Mouse (Mus musculus) skeletal muscle tissue, postnatal 0 days (tissue): ENCODE measurements around the gene Fhdc1. TPM values are rescaled to one million over a fixed set of nuclear protein-coding genes. Genes with fewer than 3 reads are reported as not detected.

Source experiments
- polyA plus RNA-seq: library from polyadenylated mRNA; unstranded; fragments of >200 nt; fragmentation: Nextera tagmentation; extraction: Ambion mirVana; gene quantifications from 2 replicates; pipeline ENCODE4 v1.2.1, GENCODE M21; 2015

Fhdc1 gene
- polyA plus RNA-seq = 2.1 and 2.9 TPM in 2 replicates

DNA sequence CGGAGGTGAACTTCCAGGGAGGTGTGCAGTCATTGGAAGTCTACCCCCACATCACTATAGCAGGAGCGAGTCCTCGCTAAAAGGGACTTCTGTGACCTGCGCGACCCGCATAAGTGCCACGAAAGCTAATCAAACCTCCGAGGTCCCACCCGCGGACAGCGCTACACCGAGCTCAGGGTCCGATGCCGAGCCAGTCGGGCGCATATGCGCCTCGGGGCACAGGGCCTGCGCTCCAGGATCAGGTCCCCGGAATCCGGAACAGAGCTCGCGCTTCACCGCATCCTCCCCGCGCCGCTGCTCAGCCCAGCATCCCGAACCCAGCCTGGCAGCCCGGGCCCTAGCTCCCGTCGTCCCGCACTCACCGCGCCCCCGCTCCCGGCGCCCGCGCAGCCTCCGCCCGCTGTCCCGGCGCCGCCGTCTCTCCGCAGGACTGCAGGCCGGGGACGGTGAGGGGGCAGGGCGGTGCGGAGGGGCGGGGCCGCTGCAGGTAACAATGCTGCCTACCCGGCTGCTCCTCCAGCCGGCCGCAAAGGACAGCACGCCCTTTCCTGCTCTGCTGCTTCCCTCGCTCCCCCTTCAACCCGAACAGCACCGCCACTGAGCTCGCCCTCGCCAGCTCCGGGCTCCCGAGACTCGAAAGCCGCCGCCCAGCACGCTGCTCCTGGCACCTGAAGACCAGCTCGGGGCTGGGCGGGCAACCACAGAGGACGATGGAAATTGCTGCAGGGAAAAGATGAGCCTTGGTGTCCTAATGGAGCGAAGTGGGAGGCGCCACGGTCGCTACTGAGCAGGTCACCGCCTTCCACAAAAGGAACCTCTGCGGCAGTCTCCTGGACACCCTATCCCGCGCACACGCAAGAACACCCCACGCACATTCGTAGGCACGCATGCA, at the start of gene Fhdc1:
Fhdc1 (minus strand) TSS at position 424 of the 892 bp plus-strand sequence.

Other genes starting within 250 kb of the Fhdc1 start
- 3.1 and 3.6 TPM in 2 replicates for gene Trim2, start 173.6 kb downstream of the Fhdc1 start, polyA plus RNA-seq
- 26.4 and 27.3 TPM in 2 replicates for gene Arfip1, start 102.2 kb upstream of the Fhdc1 start, polyA plus RNA-seq
- gene Tigd4, start 113.1 kb upstream of the Fhdc1 start, polyA plus RNA-seq = 3.6 and 5.7 TPM in 2 replicates
- gene Tmem154, start 185.8 kb upstream of the Fhdc1 start, polyA plus RNA-seq = 0.95 and 2.0 TPM in 2 replicates